Mouse (Mus musculus): ENCODE data around the gene Vat1l.

DNA sequence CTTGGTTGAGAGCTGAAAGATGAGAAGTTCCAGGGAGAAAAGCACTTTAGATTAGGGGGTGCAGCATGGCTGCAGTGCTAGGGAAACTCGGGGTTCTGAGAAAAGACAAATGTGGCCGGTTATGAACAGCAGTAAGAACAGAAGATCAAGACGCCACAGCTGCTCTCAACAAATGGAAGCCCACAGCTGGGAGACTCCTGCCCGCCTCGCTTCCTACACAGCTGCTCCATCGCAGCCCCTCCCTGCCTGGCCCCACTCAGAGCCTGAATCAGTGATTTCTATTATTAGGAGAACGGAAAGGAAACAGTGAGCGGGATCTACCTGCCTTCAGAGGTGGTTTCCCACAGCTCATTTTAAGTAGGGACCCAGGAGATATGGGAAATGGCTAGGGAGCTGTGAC is 69.1 kb downstream of the Vat1l start:
- no peak for TF ChIP-seq POLR2A (IDR thresholded peaks at IDR 0.05; ENCODE audit: extremely low read depth, insufficient read depth, low read length)
- TF ChIP-seq CTCF (IDR thresholded peaks at IDR 0.05; ENCODE audit: low read depth, low read length), result no peak

Data from liver, adult 2 months (tissue).